Mouse (Mus musculus) thymus, adult 2 months (tissue): ENCODE measurements at regions not wholly inside any gene's neighbourhood (a gene's known extent, or its start where the extent isn't known, plus 50 kb on each side); places are given as distances from the start of the nearest gene placed in this dataset.

Experiments
- CTCF ChIP-seq: fragments of 200-500 bp; IDR thresholded peaks from 2 replicates; pipeline ENCODE4 v1.5.1; 2012; ENCODE audit warnings: mild to moderate bottlenecking, control low read depth, low read length, moderate library complexity, borderline replicate concordance; ENCODE audit not compliant: control insufficient read depth, poor library complexity, insufficient read depth; ENCODE audit errors: extremely low read depth
- POLR2A ChIP-seq: fragments of 200-500 bp; IDR thresholded peaks from 2 replicates; pipeline ENCODE4 v1.6.1; 2012; ENCODE audit warnings: mild to moderate bottlenecking, low read length, control low read depth, moderate library complexity; ENCODE audit not compliant: control insufficient read depth, poor library complexity, insufficient read depth; ENCODE audit errors: extremely low read depth

GRCm38 (mm10) chr1:73530326-73530725, 514.6 kb upstream of the Tnp1 start:
- TF ChIP-seq CTCF = no peak
- no peak for TF ChIP-seq POLR2A
